Mouse (Mus musculus) embryo, embryonic 10 days (tissue): ENCODE measurements around the gene Ugt1a9.

Experiments used
- DNase-seq: peaks from one replicate; pipeline ENCODE4 v3.0.0-alpha.2; 2015; ENCODE audit warnings: low spot score

Ugt1a9 gene

DNA sequence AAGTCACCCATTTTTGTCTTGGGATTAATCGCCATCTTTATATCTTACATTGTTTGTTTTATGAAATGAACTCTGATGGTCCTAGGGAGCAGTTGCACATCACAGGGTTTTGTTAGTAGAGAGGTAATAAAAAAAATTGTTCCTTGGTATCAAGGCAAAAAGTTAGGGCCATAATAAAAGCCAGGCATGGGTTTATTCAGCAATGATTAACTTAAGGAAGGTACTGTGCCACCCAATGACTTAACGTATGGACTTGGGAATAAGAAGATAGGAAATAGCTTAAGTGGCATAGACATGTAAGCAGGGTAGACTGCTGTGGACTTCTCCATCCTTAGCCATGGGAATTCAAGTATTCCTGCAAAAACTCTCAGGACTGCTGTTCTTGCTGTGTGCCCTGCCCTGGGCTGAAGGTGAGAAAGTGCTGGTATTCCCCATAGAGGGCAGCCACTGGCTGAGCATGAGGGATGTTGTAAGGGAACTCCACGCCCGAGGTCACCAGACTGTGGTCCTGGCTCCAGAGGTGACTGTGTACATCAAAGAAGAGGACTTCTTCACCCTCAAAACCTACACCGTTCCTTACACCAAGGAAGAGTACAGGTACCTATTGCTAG, 115.8 kb downstream of the Ugt1a9 start:
- no peak for DNase-seq

GRCm38 (mm10) chr1:88192136-88192535, 121.5 kb downstream of the Ugt1a9 start:
- no peak for DNase-seq

- DNase-seq = no peak
These were observed 125.1 kb downstream of the Ugt1a9 start for GRCm38 (mm10) chr1:88195687-88196086.

DNA sequence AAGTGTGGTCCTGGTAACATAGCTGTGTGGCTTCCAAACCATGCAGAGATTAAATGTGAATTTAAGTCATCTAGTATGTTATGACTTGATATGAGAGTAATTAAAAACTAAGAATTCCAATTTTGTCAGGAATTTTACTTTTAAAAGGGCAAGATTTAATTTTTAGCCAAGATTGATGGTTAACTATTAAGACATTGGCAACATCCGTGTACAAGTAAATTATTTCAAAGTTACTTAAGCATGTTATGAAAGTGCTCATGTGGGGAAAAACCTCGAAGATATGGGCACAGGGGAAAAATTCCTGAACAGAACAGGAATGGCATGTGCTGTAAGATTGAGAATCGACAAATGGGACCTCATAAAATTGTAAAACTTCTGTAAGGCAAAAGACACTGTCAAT, 126.8 kb downstream of the Ugt1a9 start:
- no peak for DNase-seq

- no peak for DNase-seq
These were observed 129.4 kb downstream of the Ugt1a9 start for GRCm38 (mm10) chr1:88199996-88200395.

DNA sequence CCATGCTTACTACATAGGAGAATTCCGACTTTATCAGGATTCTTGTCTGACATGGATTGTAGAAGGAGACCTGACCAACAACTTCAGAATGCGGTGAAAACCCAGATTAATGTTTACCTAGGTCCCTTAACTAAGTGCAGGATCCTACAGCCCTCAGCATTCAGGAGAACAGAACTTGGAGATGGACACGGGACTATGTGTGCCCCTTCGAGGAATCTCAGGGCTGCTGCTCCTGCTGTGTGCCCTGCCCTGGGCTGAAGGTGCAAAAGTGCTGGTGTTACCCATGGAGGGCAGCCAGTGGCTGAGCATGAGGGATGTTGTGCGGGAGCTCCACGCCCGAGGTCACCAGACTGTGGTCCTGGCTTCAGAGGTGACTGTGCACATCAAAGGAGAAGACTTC, 129.9 kb downstream of the Ugt1a9 start, which contains the start of gene Ugt1a2:
Gene Ugt1a2, plus strand, starts transcription at position 146 of the 400 bp plus-strand sequence.
- no peak for DNase-seq

DNA sequence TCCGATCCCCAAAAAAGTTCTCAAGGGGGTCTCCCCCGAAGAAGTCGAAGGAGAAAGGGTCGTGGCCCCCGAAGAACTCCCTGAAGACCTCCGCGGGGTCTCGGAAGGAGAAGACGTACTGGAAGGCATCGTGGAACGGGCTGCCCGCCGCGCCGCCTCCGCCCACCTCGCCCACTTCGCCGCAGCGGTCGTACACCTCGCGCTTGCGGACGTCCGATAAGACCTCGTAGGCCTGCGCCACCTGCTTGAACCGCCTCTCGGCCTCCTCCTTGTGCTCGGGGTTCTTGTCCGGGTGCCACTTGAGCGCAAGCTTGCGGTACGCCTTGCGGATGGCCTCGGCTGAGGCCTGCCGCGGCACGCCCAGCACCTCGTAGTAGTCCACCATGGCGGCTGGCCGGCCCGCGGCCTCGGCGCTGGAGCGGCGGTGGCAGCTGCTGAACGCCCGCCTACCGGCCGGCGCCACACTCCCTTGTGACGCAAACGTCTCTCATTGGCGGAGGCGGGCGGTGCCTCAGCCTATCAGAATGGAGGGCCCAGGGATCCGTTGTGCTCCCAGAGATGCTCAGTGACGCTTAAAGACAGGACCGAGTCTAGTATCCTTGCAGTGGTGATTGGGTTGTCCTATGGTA, 134.8 kb downstream of the Ugt1a9 start, which contains the start of gene Dnajb3:
Gene Dnajb3, minus strand, starts transcription at position 489 of the 629 bp plus-strand sequence.
- peak; percentile 94 for DNase-seq

DNA sequence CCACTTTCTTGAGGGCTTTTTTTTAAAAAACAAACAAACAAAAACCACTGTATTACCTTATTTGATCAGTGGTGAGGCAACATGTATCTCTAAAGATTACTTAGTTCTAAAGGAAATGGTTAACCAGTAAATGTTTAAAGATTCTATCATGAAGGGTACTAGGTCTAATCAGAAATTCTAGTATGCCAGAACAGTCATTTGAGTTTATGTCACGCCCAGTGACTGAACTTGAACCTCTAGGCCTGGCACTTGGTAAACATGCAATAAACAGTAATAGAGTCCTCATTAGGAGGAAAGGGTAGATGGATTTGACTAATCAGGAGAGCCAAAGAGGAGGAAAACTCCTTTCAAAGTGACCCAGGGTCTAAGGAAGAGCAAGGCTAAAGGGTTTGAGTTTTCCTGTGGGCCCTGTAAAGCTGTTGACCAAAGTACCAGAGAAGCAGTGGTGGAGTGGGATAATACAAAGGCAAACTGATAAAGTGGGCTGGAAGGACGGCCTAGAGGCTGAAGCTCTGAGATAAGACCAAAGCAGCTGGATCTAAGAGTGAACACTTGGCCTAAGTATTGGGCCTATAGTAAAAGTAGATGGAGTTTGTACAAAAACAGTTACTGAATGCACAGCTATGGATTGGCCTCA, 136.4 kb downstream of the Ugt1a9 start:
- no peak for DNase-seq

DNA sequence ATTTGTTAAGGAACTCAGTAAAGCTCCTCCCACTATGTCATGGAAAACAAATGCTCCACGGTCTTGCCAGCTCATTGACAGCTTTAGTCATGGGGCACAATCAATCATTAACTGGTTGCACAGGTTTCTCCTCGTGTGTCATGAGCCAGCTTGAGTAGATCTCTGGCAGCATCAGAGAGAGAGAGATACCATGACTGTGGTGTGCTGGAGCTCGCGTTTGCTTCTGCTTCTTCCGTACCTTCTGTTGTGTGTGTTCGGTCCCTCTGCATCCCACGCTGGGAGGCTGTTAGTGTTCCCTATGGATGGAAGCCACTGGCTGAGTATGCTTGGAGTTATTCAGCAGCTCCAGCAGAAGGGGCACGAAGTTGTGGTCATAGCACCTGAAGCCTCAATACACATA, 141.2 kb downstream of the Ugt1a9 start, which contains the start of gene Ugt1a1:
Gene Ugt1a1, plus strand, starts transcription at position 148 of the 400 bp plus-strand sequence.
- peak; percentile 54 for DNase-seq

DNA sequence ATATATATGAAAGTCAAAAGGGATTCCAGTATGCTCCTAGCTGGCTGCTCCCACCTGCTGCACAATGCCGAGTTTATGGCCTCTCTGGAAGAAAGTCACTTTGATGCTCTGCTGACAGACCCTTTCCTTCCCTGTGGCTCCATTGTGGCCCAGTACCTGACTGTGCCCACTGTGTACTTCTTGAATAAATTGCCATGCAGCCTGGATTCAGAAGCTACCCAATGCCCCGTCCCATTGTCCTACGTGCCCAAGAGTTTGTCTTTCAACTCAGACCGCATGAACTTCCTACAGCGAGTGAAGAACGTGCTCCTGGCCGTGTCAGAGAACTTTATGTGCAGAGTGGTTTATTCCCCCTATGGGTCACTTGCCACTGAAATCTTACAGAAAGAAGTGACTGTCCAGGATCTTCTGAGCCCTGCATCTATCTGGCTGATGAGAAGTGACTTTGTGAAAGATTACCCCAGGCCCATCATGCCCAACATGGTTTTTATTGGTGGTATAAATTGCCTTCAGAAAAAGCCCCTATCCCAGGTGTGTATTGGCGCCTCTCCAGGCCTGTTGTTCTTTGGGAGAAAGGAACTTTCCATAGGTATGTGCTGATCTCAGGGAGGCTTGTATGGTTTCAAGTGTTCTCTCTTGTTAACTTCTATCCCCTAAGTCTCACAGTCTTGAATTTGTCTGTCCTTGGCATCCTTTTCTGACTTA, 141.9 kb downstream of the Ugt1a9 start:
- no peak for DNase-seq

DNA sequence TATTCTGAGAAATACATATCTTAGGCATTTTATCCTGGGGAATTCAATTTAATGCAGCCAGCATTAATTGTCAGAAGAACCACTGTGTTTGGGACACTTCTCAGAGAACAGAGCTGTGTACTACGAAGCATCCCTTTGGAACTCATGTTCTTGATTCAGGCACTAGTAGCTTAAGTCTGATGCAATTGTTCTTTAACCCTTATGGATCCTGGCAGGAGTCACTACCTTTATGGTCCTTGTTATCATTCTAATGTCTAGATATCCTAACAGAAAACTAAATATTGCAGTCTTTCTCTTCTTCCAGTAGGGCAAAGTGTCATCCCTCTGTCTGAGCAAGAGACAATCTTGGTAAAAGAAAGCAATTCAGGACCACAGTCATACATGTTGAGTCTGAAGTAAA, 142.5 kb downstream of the Ugt1a9 start:
- DNase-seq = no peak

DNA sequence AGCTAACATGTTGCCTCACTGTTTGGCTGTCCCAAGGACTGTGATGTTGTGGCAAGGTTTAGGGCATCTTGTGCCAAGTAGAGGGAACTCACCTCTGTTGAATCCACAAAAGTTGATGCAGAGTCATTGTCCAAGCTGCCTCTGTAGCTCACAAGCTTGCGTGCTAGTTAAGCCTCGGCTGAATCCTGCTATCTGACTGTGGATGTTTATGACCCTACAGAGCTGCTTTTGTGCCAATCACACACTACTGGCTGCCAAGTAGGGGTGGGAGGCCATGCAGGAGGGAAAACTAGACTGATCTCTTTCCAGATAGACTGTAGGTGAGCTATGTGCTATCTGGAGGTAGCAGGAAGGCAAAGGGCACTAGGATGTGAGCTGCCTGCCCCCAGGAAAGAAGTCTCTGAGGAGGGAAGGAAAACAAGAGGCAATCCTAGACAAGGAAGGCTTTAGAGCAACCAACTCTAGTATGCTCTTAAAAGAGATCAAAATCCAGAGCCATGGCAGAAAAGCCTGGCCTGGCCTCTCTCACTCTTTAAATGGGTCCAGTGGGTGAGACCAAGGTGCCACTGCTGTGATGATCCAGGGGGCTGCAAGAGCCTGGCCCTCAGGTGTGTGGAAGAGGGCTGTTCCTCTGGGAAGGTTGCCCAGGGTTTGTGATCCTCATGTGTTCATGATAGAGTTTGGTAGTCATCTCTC, 143.3 kb downstream of the Ugt1a9 start:
- DNase-seq = peak; percentile 11

DNA sequence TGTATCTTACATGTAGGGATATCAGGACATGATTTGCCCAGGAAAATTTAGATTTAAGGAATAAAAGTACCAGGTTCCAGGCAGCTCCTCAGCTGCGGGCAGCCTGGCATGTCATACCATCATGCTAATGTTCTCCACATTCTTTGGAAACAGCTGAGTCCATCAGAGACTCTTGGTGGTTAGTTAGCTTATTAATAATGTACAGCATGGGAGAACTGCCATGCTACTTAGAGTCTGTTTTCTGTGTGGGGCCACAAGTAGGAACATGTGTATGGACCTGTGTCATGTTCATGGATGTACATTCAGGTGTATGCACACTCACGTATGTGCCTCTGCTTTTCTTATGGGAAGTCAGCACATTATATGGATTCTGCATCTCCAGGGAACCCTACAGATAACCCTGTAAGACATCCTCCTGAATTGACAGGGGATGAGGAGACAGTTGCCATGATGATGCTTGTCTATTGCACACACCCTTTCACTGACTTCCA, 143.9 kb downstream of the Ugt1a9 start:
- DNase-seq = no peak

DNA sequence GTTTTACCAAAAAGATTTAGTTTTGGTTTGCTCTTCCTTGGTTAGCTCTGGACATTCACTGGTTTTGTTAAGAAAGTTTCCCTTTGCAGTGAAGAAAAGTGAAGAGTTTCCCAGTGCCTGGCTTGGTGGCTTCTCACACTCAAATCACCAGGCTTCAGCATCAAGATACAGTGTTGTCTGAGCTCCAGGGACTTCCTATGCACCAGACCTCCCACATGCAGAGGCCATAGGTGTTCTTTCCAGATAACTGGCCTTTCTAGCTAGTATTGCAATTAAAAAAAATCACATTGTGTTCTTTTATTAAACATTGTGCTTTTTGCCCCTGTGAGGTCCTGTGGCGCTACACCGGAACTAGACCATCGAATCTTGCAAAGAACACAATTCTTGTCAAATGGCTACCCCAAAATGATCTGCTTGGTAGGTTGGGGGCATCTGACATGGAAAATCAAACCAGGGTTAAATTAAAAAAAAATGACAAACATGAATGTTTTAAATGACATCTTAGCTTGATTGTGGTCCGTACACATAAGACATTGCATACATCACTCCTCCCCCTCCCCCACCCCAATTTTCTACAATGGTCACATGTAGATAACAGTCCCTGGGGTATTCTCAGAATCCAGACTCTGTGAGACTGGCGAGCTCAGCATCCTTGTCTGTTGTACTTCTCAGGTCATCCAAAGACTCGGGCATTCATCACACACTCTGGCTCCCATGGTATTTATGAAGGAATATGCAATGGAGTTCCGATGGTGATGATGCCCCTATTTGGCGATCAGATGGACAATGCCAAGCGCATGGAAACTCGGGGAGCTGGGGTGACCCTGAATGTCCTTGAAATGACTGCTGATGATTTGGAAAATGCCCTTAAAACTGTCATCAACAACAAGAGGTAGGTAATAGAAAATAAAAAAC, 145.1 kb downstream of the Ugt1a9 start:
- DNase-seq = peak; percentile 11

DNA sequence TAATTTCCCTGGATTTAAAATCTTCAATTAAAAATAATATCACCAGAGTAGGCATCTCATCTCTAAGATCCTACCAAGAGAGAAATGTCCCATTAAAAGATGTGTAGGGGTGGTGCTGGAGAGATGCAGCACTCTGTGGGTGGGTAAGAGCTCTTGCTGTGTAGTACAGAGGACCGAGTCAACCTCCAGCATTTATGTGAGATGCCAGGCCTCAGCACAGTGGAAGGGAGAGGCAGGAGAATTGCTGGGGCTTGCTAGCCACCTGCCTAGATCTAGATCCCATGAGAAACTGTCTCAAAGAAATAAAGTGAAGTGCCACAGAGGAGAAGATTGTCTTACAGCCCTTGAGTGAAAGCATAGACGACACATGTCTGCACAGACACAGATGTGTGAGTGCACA, 146.0 kb downstream of the Ugt1a9 start:
- no peak for DNase-seq

DNA sequence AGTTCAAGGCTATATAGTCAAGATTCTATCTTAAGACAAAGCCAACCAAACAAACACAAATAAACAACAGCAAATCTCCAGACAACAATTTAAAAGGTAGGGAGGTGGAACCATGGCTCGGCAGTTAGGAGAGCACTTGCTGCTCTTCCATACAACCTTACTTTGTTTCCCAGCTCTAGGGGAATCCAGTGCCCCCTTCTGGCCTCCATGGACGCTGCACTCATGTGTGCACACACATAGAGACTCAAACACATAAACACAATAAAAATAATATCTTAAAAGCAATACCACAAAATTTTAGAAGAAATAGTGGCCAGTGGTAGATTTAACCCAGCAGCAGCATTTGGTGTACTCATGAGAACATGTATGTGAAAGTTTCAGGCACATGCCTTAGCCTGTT, 146.5 kb downstream of the Ugt1a9 start:
- DNase-seq = no peak

DNA sequence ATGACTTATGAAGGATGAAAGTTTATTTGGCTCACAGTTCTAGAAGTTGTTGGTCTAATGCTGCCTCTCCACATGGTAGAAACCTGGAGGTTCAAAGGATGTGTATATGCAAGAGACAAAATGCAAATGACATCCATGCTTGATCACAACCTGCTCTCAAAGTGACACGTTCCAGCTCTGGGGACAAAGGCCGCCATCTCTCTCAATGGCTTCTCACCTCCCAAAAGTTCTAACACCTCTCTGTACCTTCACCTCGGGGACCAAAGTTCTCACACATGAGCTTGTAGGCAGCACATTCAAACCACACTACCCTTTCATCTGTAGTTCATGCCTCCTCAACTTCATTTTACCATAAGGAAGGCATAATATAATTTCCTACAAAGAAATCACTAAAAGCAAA, 147.0 kb downstream of the Ugt1a9 start:
- peak; percentile 8 for DNase-seq

DNA sequence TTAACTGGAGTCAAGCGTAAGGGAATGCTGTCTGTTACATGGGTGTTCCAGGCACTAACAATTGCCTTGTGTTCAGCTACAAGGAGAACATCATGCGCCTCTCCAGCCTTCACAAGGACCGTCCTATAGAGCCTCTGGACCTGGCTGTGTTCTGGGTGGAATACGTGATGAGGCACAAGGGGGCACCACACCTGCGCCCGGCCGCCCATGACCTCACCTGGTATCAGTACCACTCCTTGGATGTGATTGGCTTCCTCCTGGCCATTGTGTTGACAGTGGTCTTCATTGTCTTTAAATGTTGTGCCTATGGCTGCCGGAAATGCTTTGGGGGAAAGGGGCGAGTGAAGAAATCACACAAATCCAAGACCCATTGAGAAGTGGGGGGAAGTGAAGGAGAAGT, 147.5 kb downstream of the Ugt1a9 start:
- DNase-seq = no peak

- DNase-seq = no peak
These were observed 148.0 kb downstream of the Ugt1a9 start for GRCm38 (mm10) chr1:88218591-88218990.

DNA sequence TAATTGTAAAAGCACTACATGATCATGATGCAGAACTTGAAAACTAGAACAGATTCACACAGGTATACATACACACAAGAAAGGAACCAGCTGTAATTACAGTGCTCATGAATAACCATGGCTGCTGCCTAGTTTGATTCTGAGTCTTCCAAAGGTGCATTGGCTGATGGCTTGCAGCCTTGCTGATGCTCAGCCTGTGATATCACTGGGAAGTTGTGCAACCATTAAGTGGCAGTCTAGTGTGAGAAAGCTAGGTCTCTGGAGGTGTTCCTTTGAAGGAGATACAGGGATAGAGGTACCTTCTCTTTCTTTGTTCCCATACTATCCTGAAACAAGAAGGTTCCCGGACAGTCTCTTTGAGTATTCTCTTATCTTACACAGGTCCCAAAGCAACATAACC, 148.5 kb downstream of the Ugt1a9 start:
- peak; percentile 12 for DNase-seq

DNA sequence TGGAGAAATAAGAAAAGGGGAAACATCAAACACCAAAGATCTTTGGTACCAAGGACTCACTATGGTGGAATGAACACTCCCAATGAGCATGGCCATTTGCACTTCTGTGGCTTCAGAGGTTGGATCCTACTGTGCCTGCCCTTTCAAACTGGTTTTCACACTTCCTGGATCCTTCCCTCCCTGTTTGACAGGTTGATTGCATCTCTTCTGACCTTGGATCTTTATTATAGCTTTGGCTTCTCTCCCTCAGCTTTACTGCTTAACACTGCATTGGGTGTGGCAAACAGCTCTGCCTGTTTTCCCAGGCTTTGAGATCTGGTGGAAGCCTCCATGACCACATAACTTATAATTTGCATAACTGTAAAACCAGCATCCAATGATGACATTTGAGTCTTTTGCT, 149.7 kb downstream of the Ugt1a9 start:
- peak; percentile 14 for DNase-seq
